Mouse (Mus musculus) heart, adult 8-10 months (tissue): ENCODE measurements around the gene Mrpl39. TPM values are rescaled to one million over a fixed set of nuclear protein-coding genes. Genes with fewer than 3 reads are reported as not detected.
A peak's percentile ranks its signal among the peaks of the same experiment; 100 is the strongest.

ENCODE experiments used
- DNase-seq: peaks from one replicate; pipeline ENCODE4 v3.0.0; 2022; ENCODE audit warnings: low spot score
- total RNA-seq, 4 experiments: library from RNA; stranded (reverse); gene quantifications; 2 replicates each; pipeline ENCODE4 v1.2.4; 2022

Gene Mrpl39
- 10 to 100 TPM; 39.8 to 52.5 (median 45.3) TPM for total RNA-seq

DNA sequence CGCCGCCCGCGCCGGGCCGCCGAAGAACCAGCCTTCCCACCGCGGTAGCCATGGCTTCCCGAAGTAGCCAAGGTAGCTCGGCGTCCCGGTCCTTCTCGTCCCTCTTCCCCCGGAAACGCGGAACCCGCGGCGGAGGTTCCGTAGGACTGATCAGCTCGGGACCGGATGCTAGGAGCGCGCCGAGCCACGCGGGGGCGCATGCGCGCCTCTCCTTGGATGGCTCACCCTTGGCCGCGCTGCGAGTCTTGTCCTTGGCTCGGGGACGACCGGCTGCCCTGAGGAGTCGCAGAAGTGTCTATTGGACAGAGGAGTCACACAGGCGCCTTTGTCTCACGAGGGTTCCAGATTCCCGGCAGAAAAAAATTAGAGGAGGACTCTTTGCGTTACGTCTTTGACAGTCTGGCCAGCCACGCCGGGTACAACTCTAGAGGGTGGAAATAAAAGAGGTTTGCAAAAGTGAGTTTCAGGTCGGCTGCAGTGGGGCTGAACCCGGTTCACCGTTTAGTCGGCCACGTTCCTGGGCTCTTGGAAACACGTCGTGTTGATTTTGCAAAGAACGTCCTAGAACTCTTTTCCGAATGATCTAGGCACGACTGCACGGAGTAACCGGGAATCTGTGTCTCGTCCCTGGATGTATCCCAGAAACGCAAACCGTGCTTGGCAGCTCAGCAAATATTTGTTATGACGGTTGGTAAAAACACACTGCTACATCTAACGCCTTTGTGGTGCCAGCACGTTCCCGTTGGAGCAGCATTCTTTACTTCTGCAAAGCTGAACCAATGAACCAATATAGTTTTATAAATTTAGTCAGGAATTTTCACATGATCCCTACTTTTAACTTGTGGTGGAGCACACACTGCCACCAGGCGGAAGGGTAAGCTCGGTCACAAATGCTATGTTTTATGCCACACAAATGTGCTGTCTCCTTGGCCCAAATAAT is at the start of gene Mrpl39:
Gene Mrpl39 (minus strand): TSS at position 577 of the 940 bp plus-strand sequence.
- DNase-seq: peak; percentile 98

DNA sequence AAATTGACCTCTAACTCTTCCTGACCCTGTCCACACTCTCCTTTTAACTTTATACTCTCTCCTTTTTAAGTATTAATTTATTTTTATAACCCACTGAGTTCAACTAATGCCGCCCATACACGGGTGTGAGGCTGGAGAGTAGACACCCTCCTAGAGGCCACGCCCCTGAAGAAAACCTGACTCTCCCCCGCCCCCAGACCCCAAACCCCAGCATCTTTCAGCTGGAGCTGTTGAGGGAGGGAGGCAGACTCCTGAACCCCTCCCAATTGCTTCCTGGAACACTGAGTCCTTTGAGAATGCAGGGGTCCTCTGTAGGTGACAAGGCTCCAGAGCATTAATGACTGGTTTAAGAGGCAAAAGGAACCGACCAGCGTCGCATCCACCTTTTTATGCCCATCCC is 49.4 kb upstream of the Mrpl39 start:
- no peak for DNase-seq

DNA sequence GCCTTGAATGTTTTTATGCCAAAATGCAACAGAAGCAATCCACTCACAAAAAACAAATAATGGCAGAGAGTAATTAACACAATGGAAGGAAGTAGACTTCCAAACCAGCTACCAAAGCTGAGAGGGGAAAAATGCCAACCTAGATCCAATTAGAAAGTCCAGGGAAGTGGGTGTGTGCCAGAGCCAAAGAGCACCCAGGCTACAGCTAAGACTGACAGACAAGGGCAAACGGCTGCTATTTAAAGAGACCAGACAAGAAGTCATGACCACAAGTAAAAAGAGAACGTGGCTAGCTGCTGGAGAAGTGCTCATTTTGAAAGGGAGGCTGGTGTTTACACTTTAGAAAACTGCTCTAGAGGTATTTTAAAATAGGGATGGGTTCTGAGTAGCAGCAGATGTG is 47.7 kb upstream of the Mrpl39 start:
- peak; percentile 54 for DNase-seq

DNA sequence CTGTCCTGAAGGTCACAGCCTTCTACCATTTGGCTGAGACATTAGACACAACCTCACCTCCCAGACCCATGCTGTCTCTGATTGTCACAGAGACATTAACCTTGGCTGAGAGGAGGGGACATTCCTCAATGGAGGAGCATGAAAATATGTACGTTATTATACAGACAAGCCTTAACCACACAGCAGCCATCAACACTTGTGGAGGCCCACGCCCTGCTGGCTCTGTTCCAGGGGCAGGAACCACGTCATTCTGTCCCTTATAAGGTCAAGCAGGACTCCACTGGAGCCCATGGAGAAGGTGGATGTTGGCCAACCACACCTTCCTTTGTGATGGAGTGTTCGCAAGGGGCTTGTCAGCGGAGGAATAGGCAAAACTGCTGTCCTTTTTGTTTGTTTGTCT is 44.2 kb upstream of the Mrpl39 start:
- DNase-seq: no peak

DNA sequence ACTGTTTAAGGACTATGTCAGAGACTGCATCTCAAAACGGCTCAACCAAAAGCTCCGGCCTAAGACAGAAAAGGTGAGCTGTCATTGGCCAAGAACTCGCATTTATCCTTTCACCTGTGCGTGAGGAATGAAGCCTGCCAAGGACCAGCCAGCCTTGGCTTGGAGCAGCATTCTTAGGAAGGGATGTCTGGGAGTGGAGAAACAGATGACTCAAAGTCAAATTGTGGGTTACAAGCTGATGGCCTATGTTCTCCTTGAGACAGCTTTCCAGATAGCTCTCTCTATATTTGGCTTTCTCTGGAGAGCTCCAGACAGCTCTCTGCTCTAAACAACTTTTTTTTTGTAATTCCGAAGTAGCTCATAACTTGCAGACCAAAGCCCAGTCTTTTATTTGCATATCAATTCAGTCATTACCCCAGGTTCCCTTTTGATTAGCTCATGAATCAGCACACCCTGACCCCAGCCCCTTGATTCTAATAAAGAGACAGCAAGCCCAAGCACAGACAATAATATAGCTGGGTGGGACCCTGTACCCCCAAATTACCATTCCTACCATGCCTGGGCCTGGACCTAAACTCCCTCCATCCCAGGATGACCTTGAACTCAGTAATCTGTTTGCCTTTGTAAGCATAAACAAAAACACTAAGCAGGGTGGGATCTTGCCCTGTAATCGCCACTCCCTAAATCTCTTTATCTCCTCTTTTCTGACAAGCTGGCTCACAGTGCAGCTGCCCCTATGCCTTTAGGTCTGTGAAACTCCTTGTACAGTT is 43.5 kb upstream of the Mrpl39 start:
- DNase-seq: no peak

DNA sequence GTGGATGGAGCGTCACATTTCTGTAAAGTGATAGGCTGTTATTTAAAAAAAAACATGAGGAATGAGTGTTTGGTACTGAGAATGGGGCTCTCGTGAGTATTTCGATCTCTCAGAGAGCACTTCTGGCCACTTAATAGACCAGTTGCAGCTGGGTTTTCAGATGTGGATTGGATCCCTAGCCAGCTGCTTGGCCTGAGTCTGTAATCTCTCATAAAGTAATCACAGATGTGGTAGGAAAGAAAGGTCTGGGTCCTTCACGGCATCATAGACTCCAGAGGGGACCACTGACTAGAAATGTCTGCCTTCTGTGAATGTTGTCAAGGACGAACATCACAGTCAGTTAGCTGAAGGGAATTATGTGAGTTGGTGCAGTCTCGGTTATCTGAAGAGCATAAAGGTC is 42.9 kb upstream of the Mrpl39 start:
- no peak for DNase-seq

DNA sequence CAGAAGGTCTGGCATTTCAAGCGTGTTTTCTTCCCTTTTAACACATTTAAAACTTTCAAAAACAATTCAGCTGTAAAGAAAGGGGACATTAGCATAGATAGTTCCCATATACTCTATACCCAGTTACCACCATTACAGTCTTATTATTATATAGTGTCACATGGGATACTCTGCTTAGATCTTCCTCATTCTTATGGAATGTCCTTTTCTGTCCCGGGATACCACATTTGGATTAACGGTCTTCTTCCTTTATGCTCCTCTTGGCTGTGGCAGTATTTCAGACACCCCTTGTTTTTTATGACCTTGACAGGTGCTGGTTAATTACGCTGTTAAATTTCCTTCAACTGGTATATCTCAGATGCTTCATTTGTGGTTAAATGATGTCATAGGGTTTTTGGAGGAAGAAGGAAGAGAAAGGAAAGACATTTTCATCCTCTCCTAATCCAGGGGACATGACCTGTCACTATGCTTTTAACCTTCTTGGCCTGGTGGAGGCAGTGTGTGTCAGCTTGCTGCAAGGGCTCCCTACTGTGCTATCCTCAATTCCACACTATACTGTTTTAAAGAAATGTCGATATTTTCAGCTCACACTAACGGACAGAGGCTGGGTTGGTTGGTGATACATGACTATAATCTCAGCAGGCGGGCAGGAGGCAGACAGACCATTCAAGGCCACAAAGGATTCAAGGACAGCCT is 40.7 kb upstream of the Mrpl39 start:
- no peak for DNase-seq

DNA sequence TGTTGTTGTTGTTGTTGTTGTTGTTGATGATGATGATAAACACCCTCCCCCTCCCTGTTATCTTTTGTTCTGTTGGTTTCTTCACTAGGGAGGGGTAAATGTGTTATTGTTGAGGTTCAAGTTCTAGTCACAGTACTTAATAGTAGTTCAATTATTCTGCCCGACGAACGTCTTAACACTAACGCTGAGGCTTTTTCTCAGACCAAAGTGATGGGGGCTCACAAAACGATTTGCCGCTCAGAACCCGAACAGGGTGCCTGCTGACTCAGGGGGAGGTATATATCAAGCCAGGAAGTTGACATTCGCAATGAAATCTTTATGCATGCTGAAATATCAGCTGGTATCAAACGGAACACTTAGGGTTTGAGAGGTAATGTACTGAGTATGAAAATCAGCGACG is 39.8 kb upstream of the Mrpl39 start:
- DNase-seq: no peak

DNA sequence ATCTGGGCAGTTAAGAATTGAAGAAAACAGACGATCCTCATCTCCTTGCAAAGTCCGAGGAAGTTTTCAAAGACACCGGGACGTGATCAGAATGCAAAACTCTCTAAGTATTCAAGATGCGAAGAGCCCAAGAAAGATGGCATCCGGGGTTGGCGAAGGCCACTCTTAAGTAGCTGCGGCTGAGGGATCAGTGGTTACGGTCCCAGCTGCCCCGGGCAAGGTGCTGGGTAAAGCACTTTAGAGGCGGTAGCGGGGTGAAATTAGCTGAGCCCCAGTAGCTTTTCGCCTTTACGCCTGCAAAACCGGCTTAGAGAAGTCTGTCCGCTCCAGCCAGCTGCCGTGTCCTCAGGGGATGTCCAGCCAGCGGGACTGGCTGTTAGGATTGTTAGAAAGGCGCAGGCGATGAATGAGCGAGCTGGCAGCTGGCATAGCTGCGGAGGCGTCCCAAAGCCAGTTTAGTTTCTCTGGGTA is 39.3 kb upstream of the Mrpl39 start:
- no peak for DNase-seq

DNA sequence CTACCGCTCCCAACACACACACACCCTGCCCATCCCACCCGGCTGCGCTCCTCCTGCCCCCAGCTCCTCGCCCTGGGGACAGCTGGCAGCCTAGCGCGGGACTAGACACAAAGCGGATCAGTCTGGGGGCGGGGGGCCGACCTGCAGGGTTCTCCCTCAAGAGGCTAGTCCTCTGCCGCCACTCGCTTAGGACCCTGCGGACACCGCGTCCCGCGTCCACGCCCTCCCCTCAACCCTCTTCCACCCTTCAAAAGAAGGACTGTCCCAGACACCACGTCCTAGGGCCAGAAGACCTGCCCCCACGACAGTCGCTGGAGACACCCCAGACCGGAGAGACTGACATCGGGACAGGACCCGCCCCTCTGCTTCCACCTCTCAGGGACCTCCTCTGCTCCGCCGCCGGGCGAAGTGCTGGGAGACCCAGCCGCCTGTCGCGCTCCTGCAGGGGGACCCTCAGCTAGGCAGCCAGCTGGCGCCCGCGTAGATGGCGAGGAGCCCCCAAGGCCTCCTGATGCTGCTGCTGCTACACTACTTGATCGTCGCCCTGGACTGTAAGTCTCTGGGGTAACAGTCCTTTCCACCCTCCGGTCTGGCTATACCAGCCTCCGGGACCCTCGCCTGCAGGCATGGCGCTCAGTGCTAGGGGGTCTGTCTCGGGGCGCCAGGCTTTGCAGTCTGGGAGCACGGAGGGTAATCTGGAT is 38.6 kb upstream of the Mrpl39 start, which contains the start of gene Jam2:
Gene Jam2 (plus strand): TSS at position 121 of the 701 bp plus-strand sequence.
- DNase-seq: peak; percentile 88

DNA sequence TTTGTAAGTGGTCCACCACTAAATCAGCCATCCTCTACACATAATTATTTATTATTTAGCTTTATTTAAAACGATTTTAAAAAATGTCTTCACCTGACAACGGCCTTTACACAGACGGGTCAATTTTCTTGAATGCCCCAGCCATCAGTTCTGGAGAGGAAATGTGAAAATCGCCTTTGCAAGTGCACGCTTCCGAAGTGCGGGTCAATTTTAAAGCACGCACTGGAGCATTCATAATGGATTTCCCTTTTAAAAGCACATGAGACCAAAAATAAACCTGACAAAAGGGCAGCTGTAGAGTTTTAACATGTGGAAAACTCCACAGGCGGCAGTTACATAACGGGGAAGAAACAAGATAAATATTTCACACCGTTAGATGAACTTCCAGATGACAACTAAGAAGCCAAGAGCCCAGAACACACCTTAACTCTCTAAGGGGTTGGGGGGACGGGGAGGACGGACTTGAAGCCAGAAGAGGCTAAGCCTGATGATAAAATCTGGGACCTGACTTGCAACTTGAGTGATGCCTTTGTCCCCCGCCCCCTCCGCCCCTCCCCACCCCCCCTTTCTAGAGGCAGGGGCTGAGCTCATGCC is 37.8 kb upstream of the Mrpl39 start:
- DNase-seq: no peak

DNA sequence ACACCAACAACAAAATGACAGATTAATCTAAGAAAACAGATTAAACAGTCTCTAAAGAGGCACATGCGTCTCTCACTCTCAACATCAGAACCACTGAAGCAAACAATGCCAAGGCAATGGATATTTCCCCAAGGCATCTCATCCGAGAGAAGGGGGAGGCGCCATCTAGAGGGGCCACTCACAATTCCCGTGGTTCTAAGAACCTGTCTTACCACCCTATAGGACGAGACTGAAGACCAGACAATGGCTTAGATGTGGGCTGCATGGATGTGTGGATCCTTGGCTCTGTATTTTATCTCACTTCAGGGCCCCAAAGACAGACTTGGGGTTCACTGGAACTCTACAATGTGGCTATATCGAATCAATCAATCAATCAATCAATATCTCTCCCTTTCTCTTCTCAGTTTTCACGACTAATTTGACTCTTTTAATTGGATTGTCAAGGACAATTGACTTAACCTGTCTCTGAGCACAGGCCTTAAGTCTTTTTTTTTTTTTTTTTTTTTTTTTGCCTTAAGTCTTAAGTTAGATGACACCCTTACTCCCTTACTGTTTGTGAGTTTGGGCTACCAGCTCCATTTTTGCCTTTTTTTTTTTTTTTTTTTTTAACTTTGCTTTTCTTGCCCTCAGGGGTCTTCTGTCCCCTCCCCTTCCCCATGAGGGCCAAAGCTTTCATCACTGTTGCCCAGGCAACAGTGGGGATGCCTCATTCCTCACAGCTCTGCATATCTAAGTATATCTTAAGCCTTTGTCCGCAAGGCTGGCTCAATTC is 37.1 kb upstream of the Mrpl39 start:
- DNase-seq: no peak

DNA sequence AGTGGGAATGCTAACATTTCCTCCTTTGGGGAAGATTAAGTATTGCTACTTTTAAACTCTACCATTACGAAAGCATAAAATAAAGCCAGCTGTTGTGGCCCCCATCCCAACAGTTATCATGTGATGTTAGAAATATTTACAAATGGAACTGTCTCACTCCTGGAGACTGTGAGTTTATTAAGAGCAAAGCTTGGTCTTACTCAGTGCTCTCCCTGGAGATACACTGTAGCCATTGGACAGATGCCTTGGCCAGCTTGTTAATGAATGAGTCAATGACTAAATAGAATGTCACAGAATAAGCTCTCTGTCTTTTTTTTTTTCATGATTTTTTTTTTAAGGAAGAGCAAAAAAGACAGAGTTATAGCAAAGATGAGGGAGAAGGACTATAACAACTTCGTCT is 35.9 kb upstream of the Mrpl39 start:
- DNase-seq: peak; percentile 73

DNA sequence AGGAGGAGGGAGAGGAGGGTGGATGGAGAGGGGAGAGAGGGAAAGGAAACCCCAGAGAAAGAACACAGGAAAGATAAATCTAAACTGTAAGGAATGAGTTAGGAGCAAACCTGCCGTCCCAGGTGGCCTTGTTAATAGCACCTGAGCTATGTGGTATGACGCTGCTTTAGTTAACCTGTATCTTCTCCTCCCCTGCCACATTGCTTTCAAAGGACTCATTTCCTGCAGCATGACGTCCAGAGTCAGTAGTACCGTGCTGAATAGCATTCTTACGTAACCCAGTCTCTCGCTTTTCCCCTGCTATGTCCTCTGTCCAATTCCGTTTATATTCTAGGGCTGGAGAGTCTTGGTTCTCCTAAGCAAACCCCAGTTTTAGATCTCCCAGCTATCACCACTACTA is 35.3 kb upstream of the Mrpl39 start:
- DNase-seq: no peak

DNA sequence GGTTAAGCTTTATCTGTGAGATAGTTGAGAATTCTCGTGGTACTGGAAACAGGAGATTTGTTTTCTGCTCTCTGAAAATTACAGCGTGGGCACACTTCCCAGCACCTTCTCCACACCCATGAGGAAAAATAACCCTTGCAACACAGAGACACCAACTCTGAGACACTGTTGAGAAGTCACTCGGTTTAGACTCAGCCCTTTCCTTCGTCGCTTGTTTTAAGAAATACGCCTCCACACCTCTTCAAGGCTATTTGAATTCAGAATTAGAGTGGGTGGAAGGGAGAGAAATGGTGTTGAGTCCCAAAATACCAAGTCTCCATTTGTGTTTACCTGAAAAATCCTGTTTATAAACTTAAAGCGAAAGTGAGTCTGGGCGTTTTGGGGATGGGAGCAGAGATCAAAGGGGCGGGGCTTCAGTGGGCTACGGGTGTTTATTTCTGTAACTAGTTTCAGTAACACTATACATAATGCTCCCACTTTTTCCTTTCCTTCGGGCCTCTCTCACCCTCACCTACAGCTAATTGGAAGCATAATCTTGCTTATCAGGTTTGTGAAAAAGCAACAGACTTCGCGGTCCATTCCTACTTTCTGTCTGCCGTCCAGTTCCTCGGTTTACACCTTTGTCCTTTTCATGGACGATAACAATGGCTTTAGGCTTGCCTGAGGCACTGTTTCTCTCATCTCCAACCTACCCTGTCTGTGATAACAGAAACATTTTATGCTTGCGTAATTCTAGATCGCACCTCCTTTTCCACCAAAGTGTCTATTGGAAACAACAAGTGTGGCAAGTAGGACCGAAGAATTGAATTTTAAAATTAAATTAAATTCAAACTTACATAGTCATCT is 34.3 kb upstream of the Mrpl39 start:
- DNase-seq: no peak

DNA sequence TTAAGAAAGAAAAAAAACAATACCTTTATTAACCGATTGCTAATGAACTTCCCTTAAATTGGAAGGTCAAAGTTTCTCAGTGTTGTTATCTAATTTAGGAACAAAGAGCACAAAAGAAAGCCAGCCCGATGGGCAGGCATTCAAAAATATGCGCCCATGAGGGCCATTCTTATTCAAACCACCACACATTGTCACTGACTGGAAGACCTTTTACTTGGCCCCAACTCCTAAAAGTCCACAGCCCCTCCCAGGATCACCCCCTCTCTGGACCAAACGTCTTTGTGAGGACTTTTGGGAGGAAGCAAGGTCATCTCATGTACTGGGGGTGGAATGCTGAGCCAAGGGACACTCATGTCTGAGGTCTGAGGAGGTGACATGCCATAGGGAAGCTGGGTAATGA is 33.6 kb upstream of the Mrpl39 start:
- DNase-seq: no peak

DNA sequence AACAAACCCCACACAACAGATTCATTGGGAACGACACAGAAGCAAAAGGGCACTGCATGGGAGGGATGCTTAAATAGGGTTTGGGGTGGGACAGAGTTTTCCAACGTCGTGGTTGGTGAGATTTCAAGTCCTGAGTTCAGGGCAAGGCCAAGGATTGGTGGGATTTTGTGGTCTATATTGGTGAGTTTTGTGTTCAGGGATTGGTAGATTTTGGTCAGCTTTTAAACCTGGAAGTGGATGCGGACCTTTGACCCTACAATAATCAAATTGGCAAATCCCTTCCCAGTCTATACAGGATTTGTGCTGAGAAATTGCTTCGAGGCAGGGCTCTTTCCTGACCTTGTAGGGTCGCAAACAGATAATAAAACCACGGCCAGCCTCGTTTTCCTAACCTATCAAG is 32.4 kb upstream of the Mrpl39 start:
- DNase-seq: no peak

DNA sequence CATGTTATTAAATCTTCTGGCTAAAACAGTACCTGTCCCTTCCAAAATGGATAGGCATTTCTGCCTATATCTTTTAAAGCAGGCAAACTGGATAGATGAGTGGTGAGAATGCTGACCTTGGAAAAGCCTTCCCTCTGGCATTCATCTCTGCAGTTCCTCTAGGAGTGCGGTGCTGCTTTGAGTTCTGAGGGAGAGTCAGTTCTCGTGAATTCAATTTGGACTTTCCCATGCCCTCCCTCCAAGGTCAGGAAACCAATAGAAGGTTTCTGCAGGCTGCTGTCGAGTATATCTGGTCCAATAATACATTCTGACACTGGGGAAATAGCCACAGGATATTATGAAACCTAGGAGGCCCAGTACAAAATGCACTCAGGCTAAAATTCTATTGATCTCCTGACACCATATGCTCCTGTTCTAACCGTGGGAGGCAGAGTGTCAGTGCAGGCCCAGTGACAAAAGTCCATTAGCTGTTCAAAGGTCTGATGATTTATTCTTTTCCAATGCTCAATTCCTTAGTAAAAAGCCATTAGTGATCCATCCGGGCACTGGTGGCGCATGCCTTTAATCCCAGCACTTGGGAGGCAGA is 10.3 kb upstream of the Mrpl39 start:
- no peak for DNase-seq
